Mouse (Mus musculus) hindbrain, embryonic 13.5 days (tissue): ENCODE data around the gene Gm10447. TPM values are rescaled to one million over a fixed set of nuclear protein-coding genes. Genes with fewer than 3 reads are reported as not detected.

ENCODE experiments used
- ATAC-seq: fragments of 200-750 bp; cut with Nextera tagmentation; 2 replicates; pipeline ENCODE4 v1.8.0; 2017; ENCODE audit warnings: moderate TSS enrichment; ENCODE audit not compliant: low FRiP score
- H3K27ac ChIP-seq: fragments of 300-500 bp; sonication (generic); 2 replicates; pipeline ENCODE4 v1.5.1; 2015; ENCODE audit warnings: inconsistent platforms, mild to moderate bottlenecking, moderate library complexity
- H3K27me3 ChIP-seq: fragments of 300-500 bp; sonication (generic); 2 replicates; pipeline ENCODE4 v1.6.1; 2015; ENCODE audit warnings: mild to moderate bottlenecking, inconsistent platforms
- H3K36me3 ChIP-seq: fragments of 300-500 bp; sonication (generic); 2 replicates; pipeline ENCODE4 v1.6.1; 2015; ENCODE audit warnings: mild to moderate bottlenecking, inconsistent platforms
- H3K4me1 ChIP-seq: fragments of 300-500 bp; sonication (generic); replicated peaks from 2 replicates; pipeline ENCODE4 v1.6.1; 2015; ENCODE audit warnings: inconsistent platforms
- H3K4me2 ChIP-seq: fragments of 300-500 bp; sonication (generic); 2 replicates; pipeline ENCODE4 v1.6.1; 2015; ENCODE audit warnings: inconsistent platforms, mild to moderate bottlenecking, moderate library complexity
- H3K4me3 ChIP-seq: fragments of 300-500 bp; sonication (generic); 2 replicates; pipeline ENCODE4 v1.5.1; 2015; ENCODE audit warnings: mild to moderate bottlenecking, inconsistent platforms
- H3K9ac ChIP-seq: fragments of 300-500 bp; sonication (generic); 2 replicates; pipeline ENCODE4 v1.6.1; 2015; ENCODE audit warnings: mild to moderate bottlenecking, inconsistent platforms
- H3K9me3 ChIP-seq: fragments of 300-500 bp; sonication (generic); 2 replicates; pipeline ENCODE4 v1.6.1; 2016; ENCODE audit warnings: inconsistent platforms
- WGBS: fragments of 180-500 bp; shearing (Covaris S2); methylation state at CpG from one replicate; pipeline ENCODE4 v1.1.7; 2015; 5-methylcytosine and 5-hydroxymethylcytosine counted together
- polyA plus RNA-seq: library from polyadenylated mRNA; unstranded; fragments of >200 nt; fragmentation: Nextera tagmentation; extraction: Ambion mirVana; gene quantifications from 2 replicates; pipeline ENCODE4 v1.2.1, GENCODE M21; 2015

Gene Gm10447
- 0.06 and 0.16 TPM in 2 replicates for polyA plus RNA-seq

- 5% methylated on average over 42 of the region's 42 CpGs for WGBS
- Histone ChIP-seq H3K36me3 (no peaks in the 10 kb centered on the region), H3K4me1 (peaks cover 13% of the 10 kb centered on the region), H3K4me3 (peak within 1 kb of the TSS; percentile 44), H3K27me3 (peaks cover 76% of the 10 kb centered on the region), H3K27ac (no peak within 1 kb of the TSS), H3K9me3 (no peaks in the 10 kb centered on the region), H3K4me2 (peak within 1 kb of the TSS; percentile 69), H3K9ac (peak within 1 kb of the TSS; percentile 66)
- peak; percentile 57; the same call in 1 of the 2 replicates for ATAC-seq
Measured at GRCm38 (mm10) chr11:53456474-53457371, at the start of gene Gm10447, which contains the start of gene Shroom1. Gene Gm10447, minus strand, starts transcription at chr11:53457110. Gene Shroom1, plus strand, starts transcription at chr11:53457205.

GRCm38 (mm10) chr11:53505026-53505663 is 48.2 kb upstream of the Gm10447 start:
- H3K9ac ChIP-seq, result no peak overlapping the region
- 0 out of 2 replicates have a peak, but pooled peaks have one; percentile 36 for ATAC-seq
- 46% methylated on average over 5 of the region's 5 CpGs for WGBS
- H3K27me3 ChIP-seq, result peaks cover 36% of the 10 kb centered on the region
- no peaks in the 10 kb centered on the region for H3K9me3 ChIP-seq
- no peaks in the 10 kb centered on the region for H3K36me3 ChIP-seq
- no peak overlapping the region for H3K27ac ChIP-seq
- H3K4me1 ChIP-seq, result peaks cover 17% of the 10 kb centered on the region; the same call in 1 of the 2 replicates
- H3K4me2 ChIP-seq, result no peak overlapping the region
- no peak overlapping the region for H3K4me3 ChIP-seq

DNA sequence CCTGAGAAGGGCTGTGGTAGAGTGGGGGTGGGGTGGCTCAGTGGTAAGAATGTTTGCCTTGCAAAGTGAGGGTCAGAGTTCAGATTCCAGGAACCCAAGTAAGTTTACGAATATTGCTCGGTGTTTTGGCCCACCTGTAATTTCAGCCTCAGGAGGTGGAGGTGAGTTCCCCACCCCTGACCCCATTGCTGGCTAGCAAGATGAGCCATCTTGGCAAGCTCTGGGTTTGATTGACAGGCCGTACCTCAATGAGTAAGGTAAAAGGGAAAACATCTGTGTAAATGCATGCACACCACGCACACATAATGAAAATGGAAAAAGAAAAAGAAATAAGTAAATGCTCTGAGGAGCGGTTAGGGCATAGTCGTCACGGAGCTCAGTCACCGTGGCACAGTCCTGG is 47.5 kb upstream of the Gm10447 start:
- Histone ChIP-seq H3K9me3 (no peaks in the 10 kb centered on the region), H3K36me3 (no peaks in the 10 kb centered on the region), H3K27ac (no peak overlapping the region), H3K9ac (no peak overlapping the region), H3K4me3 (no peak overlapping the region), H3K4me1 (peaks cover 17% of the 10 kb centered on the region; the same call in 1 of the 2 replicates), H3K4me2 (no peak overlapping the region), H3K27me3 (peaks cover 44% of the 10 kb centered on the region)
- no peak for ATAC-seq
- 92% methylated on average over 8 of the region's 8 CpGs for WGBS

- Histone ChIP-seq H3K4me1 (peaks cover 17% of the 10 kb centered on the region; the same call in 1 of the 2 replicates), H3K27me3 (peaks cover 47% of the 10 kb centered on the region), H3K27ac (no peak overlapping the region), H3K36me3 (no peaks in the 10 kb centered on the region), H3K4me2 (no peak overlapping the region), H3K9me3 (no peaks in the 10 kb centered on the region), H3K4me3 (no peak overlapping the region), H3K9ac (no peak overlapping the region)
- 92% methylated on average over 5 of the region's 5 CpGs for WGBS
- ATAC-seq, result no peak
Measured at GRCm38 (mm10) chr11:53503738-53504137, 46.8 kb upstream of the Gm10447 start.

GRCm38 (mm10) chr11:53502039-53502765 is 45.3 kb upstream of the Gm10447 start:
- Histone ChIP-seq H3K9me3 (no peaks in the 10 kb centered on the region), H3K36me3 (no peaks in the 10 kb centered on the region), H3K4me2 (no peak overlapping the region), H3K27me3 (peaks cover 60% of the 10 kb centered on the region), H3K4me1 (peaks cover 13% of the 10 kb centered on the region; the same call in 1 of the 2 replicates), H3K4me3 (no peak overlapping the region), H3K27ac (no peak overlapping the region), H3K9ac (no peak overlapping the region)
- WGBS, result 83% methylated on average over 8 of the region's 8 CpGs
- no peak for ATAC-seq

DNA sequence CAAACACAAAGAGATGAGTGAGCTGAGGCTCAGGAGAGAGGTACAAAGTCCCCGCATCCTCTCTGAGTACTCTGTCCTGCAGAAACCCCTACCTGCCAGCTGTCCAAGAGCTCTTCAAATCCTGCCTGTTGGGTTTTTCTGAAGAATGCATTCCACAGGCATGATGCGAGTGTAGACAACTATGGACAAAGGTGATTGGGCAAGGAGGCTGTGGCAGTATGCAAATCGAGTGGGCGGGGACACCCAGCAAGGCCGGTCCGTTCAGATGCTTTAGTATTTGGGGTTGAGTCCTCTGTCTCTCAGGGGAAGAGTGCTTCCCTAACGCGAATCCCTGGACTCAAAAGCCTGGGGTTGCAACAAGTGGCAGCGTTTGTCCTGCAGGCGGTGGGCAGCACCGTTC is 43.7 kb upstream of the Gm10447 start:
- no peak overlapping the region for H3K27ac ChIP-seq
- H3K27me3 ChIP-seq, result peaks cover 67% of the 10 kb centered on the region
- WGBS, result 10% methylated on average over 11 of the region's 11 CpGs
- no peak overlapping the region for H3K9ac ChIP-seq
- peaks cover 22% of the 10 kb centered on the region for H3K4me1 ChIP-seq
- no peak overlapping the region for H3K4me2 ChIP-seq
- H3K4me3 ChIP-seq, result no peak overlapping the region
- no peaks in the 10 kb centered on the region for H3K36me3 ChIP-seq
- no peak for ATAC-seq
- H3K9me3 ChIP-seq, result no peaks in the 10 kb centered on the region

DNA sequence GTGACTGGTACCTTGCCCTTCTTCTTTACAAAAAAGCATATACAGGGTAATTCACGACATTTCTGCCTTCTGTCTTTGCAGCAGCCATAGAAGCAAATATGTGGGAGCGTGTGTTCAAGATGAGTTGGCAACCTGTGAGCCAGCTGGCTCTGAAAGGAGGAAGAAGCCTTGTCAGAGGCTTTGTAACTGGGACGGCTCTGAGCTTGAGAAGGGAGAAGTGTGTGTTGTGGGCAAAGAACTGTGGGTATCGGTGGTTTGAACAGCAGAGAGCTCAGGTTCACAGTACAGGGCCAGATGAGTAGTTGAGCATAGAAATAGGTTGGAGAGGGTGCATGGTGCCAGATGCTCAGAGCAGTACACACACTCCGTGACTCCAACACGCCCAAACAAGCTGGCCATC is 40.0 kb upstream of the Gm10447 start:
- Histone ChIP-seq H3K36me3 (no peaks in the 10 kb centered on the region), H3K9me3 (no peaks in the 10 kb centered on the region), H3K4me2 (no peak overlapping the region), H3K4me1 (peaks cover 31% of the 10 kb centered on the region), H3K4me3 (no peak overlapping the region), H3K27me3 (peaks cover 49% of the 10 kb centered on the region), H3K27ac (no peak overlapping the region), H3K9ac (no peak overlapping the region)
- WGBS, result 71% methylated on average over 6 of the region's 6 CpGs
- ATAC-seq, result no peak

DNA sequence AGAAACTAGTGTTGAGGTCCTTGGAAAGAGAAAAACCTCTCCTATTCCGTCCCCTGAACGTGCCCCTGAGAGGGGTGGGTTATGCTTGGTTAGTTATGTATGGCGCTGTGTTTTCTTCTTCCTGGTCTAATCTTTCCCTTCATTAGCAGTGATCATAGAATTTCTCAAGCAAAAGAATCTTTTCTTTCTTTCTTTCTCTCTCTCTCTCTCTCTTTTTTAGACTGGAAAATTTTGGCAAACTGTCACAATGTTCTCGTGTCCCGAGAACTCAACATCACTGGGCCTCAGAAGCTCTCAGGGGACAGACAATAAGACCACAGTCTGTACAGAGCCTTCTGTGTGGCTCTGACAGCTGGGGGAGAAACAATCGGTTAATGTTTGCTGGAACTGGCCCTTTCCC is 38.5 kb upstream of the Gm10447 start:
- Histone ChIP-seq H3K4me3 (no peak overlapping the region), H3K9ac (no peak overlapping the region), H3K4me2 (no peak overlapping the region), H3K4me1 (peaks cover 29% of the 10 kb centered on the region), H3K36me3 (no peaks in the 10 kb centered on the region), H3K27me3 (peaks cover 37% of the 10 kb centered on the region), H3K27ac (0 out of 2 replicates have a peak overlapping the region, but pooled peaks have one; percentile 30), H3K9me3 (no peaks in the 10 kb centered on the region)
- WGBS, result 19% methylated on average over 6 of the region's 6 CpGs
- no peak for ATAC-seq

GRCm38 (mm10) chr11:53493243-53493955 is 36.5 kb upstream of the Gm10447 start:
- Histone ChIP-seq H3K9me3 (no peaks in the 10 kb centered on the region), H3K36me3 (no peaks in the 10 kb centered on the region), H3K4me2 (no peak overlapping the region), H3K9ac (no peak overlapping the region), H3K27ac (no peak overlapping the region), H3K4me3 (no peak overlapping the region), H3K4me1 (peaks cover 29% of the 10 kb centered on the region), H3K27me3 (peaks cover 29% of the 10 kb centered on the region)
- ATAC-seq, result no peak
- 8% methylated on average over 3 of the region's 3 CpGs for WGBS

- ATAC-seq, result 0 out of 2 replicates have a peak, but pooled peaks have one; percentile 46
Measured at GRCm38 (mm10) chr11:53491954-53492401, 35.1 kb upstream of the Gm10447 start.

GRCm38 (mm10) chr11:53489421-53489820 is 32.5 kb upstream of the Gm10447 start:
- Histone ChIP-seq H3K9me3 (no peaks in the 10 kb centered on the region), H3K36me3 (no peaks in the 10 kb centered on the region), H3K4me3 (no peak overlapping the region), H3K4me1 (peaks cover 26% of the 10 kb centered on the region), H3K9ac (no peak overlapping the region), H3K27me3 (peaks cover 50% of the 10 kb centered on the region), H3K27ac (no peak overlapping the region), H3K4me2 (no peak overlapping the region)
- WGBS, result 61% methylated on average over 9 of the region's 9 CpGs
- no peak for ATAC-seq

More at GRCm38 (mm10) chr11:53491954-53492401, 35.1 kb upstream of the Gm10447 start:
- 6% methylated on average over 8 of the region's 8 CpGs for WGBS
- Histone ChIP-seq H3K4me3 (no peak overlapping the region), H3K27ac (peak overlapping the region; percentile 44; the same call in 1 of the 2 replicates), H3K4me2 (no peak overlapping the region), H3K9me3 (no peaks in the 10 kb centered on the region), H3K9ac (no peak overlapping the region), H3K36me3 (no peaks in the 10 kb centered on the region), H3K27me3 (peaks cover 32% of the 10 kb centered on the region), H3K4me1 (peaks cover 35% of the 10 kb centered on the region)
